Mouse (Mus musculus) ES-E14 (cell line): Measurements from ENCODE around the gene BC024978.

ENCODE experiments used
- CHD2 ChIP-seq: IDR thresholded peaks from 2 replicates; pipeline ENCODE4 v1.6.1; 2014; ENCODE audit warnings: mild to moderate bottlenecking, low read depth, low read length, inconsistent platforms
- MAFK ChIP-seq: IDR thresholded peaks from 2 replicates; pipeline ENCODE4 v1.6.1; 2014; ENCODE audit warnings: mild to moderate bottlenecking, low read depth, low read length, inconsistent platforms; ENCODE audit not compliant: insufficient read depth

DNA sequence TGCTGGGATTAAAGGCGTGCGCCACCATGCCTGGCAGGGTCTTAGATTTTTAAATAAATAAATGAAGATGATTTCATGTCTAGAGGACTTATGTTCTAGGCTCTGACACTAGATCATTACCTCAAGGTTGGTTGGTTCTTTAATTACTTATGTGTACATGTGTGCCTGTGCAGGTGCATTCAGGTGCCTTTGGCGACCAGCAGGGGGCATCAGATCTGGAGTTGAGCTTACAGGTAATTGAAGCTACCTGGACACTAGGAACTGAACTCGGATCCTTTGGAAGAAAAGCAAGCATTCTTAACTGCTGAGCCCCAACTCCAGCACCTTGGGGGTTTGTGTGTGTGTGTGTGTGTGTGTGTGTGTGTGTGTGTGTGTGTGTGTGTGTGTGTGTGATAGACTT is 35.2 kb downstream of the BC024978 start:
- no peak for TF ChIP-seq MAFK
- TF ChIP-seq CHD2, result no peak
